Mouse (Mus musculus): ENCODE results near the gene Hbb-bh1.
"Not testable (repeated sequence)": the region's sequence is repeated elsewhere in the genome, so short reads cannot be mapped to it uniquely, and the experiment has no call there.

The Hbb-bh1 gene

DNA sequence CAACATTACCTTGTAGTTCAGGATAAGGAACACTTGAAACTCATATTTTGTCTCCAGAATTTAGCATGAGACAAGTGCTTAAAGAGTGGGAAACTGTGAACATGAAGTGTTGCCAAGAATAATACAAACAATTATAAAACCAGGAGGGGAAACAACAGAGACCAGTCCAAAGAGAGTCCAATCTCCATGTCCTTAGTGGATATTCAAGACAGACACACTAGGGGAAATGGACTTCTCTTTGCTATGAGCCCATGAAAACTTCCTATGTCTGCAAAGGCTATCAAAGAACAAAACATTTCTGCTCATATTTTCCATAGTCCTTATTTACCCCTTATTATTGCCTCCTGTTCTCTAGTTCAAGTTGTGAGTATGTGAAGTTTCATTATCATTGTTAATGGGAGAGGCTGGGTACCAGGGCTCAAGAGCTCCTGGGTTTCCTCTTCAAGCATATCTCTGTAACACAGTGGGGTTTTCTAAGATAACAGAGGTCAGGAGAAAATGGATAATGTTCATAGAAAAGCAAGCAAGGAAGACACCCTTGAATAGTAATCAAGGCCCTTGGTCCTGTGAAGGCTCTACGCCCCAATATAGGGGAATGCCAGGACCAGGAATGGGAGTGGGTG, 31.6 kb downstream of the Hbb-bh1 start:
- no peak for DNase-seq

DNA sequence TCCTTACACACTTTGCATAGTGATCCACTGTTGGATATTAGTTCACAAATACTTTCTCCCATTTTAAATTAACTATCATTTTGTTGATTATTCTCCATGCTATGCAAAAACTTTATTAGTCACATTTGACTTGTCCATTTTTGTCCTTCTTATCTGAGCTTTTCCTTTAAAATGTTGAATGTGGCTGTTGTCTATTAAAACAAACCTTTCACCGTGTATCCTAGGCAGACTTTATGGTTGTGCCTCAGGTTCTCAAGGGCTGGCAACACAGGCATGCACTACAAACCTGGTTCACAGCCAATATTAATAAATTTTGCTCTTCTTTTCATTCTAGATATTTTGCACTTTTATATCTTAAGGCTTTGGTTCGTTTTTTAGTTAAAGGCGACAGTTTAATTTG, 32.2 kb downstream of the Hbb-bh1 start:
- no peak for DNase-seq

DNA sequence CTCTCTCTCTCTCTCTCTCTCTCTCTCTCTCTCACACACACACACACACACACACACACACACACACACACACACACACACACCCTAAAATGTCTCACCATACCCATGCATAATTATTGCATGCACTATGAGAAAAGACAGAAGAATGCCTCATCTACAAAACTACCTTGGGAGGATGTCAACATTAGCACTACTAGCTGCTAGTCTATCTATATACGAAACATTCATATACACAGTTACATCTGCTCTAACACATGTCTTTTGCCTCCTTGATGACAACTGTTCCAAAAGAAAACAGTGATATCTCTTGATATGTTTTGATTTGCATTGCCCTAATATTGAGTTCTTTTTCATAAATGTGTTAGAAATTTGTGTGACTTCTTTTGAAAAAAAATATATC, 32.7 kb downstream of the Hbb-bh1 start:
- DNase-seq = no peak

DNA sequence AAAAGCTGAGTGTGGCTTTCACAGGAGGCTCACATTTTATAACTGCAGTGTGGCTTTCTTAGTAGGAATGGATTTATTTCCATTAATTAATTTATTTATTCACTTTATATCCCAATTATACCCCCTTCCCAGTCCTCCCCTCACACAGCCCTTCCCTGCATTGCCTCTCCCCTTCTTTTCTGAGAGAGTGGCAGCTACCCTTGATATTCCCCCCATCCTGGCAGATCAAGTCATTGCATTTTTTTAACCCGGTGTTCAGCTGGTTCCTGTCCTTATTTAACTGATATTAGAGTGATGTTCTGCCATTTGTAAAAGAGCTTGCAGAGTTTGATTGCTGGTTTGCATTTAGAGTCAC, 33.2 kb downstream of the Hbb-bh1 start:
- no peak for DNase-seq

DNA sequence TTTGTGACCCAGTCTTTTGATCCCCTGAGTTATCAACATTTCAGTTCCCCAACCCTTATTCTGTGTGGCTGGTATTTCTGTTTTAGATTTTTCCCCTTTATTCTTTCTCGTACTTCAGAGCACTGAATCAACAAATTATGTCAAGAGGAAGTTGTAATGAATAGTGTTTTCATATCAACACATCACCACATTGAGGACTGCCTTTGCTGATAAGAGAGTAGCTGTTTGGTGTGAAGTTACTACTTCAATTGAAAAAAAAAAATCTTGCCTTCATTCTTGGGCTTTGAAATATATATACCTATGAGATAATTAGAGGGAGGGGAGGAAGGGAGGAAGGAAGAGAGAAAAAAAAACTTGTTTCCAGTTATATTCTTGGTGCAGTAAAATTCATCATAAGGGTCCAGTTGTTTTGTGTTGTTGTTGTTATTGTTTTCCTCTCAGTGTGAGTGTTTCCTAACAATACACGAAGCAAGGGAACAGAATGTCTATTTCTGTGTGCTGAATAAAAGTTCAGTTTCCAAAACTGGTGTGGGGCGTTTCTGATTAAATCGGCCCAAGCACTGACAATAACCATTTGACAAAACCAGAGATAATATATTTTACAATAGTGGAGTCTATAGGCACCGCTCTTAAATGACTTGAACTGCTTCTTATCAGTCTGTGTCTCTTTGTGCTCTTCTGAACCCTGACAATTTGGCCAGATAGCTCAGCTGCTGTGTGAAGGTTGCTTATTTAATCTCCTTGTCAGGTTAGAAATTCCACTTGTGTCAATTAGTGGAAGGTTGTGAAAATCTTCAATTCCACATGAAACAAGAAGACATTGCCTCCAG, 33.8 kb downstream of the Hbb-bh1 start:
- DNase-seq = no peak

DNA sequence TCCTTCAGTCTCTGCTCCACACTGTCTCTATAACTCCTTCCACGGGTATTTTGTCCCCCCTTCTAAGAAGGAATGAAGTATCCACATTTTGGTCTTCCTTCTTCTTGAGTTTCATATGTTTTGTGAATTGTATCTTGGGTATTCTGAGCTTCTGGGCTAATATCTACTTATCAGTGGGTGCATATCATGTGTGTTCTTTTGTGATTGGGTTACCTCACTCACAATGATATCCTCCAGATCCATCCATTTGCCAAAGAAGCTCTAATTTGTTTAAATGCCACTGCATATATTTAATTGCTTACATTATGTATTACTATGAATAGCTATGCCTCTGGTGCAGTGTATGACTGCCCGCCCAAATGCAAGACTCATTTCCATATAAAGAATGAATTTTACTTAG, 34.8 kb downstream of the Hbb-bh1 start:
- not testable (repeated sequence) for DNase-seq

DNA sequence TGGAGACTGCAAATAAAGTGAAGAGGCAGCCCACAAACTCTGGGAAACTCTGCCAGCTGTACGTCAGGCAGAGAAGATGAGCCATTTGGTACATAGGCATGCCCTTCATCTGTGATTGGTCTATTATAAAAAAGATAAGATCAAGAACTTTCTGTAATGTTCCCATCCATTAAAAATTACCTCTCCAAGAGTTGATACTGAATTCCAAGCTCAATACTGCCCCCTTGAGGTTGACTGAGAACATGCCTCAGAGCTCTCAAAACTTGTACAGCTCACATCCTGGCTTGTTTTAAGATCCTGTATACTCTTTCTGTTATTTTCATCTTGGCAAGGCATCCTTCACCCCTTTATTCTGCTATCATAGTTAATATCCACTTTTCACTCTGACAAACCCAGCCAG, 36.1 kb downstream of the Hbb-bh1 start:
- DNase-seq = peak; percentile 1 to 9

DNA sequence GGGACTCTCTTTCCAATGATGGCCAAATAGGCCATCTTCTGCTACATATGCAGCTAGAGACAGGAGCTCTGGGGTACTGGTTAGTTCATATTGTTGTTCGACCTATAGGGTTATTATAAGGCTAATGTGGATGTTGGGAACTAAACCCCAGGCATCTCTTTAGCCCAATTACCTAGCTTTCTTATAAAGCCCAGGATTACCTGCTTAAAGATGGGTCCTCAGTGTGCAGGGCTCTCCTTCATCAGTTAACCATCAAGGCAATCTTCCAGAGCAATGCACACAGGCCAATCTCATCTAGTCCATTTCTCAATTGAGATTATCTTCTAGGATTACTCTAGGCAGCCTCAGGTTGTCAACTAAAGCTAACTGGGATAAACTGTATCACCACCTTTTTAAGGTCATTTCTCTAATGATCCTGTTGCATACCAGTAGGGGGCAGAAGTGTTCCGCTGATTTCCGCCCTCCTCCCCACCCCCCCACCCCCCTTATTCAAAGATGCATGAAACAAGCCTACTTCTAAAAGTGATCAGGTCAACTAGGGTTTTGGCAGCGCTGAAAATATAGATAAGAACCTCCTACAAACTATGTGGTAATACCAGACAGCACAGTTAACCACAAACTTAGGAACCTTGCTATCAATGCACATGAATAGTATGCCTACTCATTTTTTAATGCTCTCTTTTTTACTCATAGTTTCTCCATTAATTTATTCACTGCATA, 50.1 kb downstream of the Hbb-bh1 start:
- DNase-seq = no peak

DNA sequence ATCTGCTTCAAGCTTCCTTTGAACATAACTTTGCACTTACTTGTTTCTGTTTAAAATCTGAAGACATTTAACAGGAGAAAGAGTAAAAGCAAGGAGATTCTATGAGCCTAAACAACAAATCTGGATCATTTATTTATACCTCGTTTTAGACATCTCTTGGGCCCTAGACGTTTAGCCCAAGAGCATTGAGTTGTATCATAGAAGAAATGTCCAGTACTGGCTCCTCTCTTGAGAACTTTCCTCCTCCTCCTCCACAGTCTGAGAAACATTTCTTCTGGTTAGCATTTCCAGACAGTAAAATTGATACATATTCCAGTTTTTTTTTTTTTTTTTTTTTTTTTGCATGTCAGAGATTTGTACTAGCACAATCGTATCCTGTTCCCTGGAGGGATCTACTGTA, 51.2 kb downstream of the Hbb-bh1 start, which contains the start of gene Olfr67:
Gene Olfr67, minus strand, starts transcription at position 101 of the 400 bp plus-strand sequence.
- DNase-seq = no peak

All from kidney, postnatal 36 days (tissue).